Mouse (Mus musculus): ENCODE results near the gene Kcnn3.
A peak's percentile ranks its signal among the peaks of the same experiment; 100 is the strongest.

Gene Kcnn3

GRCm38 (mm10) chr3:89519894-89520293, at the start of gene Kcnn3:
Kcnn3 (plus strand) TSS chr3:89520164.
- DNase-seq = peak; percentile 26

GRCm38 (mm10) chr3:89472280-89472679, 47.7 kb upstream of the Kcnn3 start:
- no peak for DNase-seq

GRCm38 (mm10) chr3:89473838-89474237, 46.1 kb upstream of the Kcnn3 start:
- DNase-seq = no peak

DNA sequence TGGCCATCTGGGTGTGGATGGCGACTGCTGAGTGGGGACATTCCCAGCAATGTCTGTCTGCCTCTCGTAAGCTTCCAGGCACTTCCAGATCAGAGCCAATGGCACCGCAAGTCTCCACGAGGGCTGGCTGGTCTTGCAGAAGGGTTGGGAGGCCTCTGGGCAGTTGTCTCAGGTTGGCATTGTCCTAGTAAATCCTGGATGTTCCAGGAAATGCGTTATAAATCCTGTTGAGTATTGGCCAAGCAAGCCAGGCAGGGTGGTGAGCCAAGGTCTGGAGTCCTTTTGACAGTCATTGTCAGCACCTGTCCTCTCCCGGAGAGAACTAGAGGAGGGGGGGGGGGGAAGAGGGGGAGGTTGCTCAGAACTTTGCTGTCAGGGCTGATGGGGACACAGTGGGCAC, 40.9 kb upstream of the Kcnn3 start:
- DNase-seq = no peak

DNA sequence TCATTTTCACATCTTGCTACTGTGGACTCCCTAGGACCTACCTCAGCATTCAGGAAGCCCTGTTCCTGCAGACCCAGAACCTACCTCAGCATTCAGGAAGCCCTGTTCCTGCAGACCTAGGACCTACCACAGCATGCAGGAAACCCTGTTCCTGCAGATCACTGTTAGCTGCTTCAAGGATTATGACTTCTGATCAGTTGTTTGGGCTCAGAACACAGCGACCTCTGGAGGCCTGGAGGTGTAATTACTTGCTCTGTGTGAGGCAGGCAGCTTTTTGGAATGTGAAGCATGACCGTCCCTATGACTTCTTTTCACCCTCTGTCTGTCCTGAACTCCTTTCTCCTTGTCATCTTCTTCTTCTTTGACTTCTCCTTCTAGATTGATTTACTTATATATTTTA, 38.5 kb upstream of the Kcnn3 start:
- peak; percentile 56 for DNase-seq

DNA sequence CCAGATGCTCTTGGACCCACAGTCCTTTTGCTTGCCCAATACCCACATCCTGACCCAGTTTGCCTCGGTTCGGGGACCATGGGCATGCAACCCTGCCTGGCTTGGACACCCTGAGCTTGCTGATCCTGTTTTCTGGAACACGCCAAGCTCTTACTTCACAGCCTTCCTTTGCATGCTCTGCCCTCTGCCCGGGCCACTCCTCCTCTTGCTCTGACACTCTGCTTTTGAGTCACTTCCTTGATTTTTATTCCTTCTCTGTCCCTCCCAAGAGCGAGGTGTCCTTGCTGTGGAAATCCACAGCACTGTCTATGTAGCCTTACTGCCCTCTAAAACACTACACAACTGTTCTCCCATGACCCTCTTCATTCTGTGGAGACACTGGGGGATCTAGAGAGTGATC, 37.7 kb upstream of the Kcnn3 start:
- DNase-seq = no peak

- DNase-seq = peak; percentile 87
Measured at GRCm38 (mm10) chr3:89484766-89485524, 35.0 kb upstream of the Kcnn3 start.

DNA sequence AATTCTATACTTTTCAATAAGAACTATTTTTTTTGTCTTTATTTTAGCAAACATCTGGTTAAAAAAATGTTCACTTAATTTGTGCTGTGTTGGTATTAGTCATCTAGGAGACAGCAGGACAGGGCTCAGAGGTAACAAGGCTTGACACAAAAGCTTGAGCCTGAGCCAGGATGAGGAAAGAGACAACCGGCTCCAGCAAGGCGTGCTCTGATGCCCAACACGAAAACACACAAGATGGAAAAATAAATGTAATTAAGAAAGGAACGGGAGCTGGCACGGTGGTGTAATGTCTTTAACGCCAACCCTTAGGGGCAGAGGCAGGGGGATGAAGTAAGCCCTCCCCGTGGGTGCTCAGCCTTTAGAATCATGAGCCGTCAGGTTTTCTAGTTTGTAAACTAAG, 33.9 kb upstream of the Kcnn3 start:
- no peak for DNase-seq

- DNase-seq = no peak
Measured at GRCm38 (mm10) chr3:89486916-89487702, 32.9 kb upstream of the Kcnn3 start.

GRCm38 (mm10) chr3:89490790-89491189, 29.2 kb upstream of the Kcnn3 start:
- no peak for DNase-seq

- no peak for DNase-seq
Measured at GRCm38 (mm10) chr3:89491559-89491958, 28.4 kb upstream of the Kcnn3 start.

DNA sequence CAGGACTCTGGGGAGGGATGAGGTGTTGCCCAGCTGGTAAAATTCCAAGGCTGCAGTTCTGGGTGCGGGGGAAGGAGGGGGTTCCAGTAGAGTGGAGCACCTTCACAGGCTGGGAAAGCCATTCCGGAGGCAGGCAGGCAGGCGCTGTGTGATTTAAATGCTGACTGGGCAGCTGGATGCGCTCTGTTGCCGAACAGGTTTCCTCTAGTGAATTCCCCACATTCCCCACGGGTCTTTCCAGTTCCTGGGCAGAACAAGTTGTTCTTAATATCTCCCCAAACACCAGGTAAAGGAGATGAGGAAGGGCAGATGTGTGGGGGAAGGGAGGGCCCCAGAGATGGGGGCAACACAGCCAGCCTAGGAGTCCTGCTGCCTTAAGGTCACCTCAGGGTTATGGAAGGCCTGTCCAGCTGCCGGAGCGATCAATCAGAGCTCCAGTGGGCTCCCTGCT, 27.2 kb upstream of the Kcnn3 start:
- no peak for DNase-seq

DNA sequence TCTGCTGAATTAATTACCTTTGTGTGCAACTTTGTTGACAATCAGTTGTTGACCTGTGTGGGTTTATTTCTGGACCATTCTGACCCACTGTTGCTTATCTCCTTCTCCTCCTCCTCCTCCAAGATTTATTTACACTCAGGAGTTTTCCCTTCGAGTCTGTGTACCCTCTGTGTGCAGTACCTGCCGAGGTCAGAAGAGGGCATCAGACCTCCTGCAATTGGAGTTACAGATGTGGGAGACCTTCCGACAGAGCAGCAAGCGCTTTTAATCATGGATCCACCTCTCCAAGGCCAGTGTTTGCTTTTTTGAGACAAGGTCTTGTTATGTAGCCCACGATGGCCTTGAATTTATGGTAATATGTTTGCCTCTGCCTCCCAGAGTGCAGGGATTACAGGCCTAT, 25.3 kb upstream of the Kcnn3 start:
- DNase-seq = no peak

GRCm38 (mm10) chr3:89496366-89496765, 23.6 kb upstream of the Kcnn3 start:
- no peak for DNase-seq

- no peak for DNase-seq
Measured at GRCm38 (mm10) chr3:89499696-89500095, 20.3 kb upstream of the Kcnn3 start.

DNA sequence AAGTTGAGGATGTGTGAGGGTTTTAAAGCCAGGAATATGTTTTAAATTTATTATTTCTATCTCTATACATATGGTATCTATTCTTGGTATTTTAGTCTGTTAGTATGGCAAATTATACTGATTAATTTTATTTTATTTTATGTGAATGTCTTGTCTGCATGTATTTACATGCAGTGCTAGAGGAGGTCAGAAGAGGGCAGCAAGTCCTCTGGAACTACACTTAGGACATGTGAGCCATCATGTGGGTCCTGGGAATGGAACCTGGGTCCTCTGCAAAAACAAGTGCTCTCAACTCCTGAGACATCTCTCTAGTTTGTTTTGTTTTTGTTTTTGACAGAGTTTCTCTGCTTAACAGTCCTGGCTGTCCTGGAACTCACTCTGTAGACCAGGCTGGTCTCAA, 18.5 kb upstream of the Kcnn3 start:
- DNase-seq = no peak

GRCm38 (mm10) chr3:89502551-89502950, 17.4 kb upstream of the Kcnn3 start:
- no peak for DNase-seq

DNA sequence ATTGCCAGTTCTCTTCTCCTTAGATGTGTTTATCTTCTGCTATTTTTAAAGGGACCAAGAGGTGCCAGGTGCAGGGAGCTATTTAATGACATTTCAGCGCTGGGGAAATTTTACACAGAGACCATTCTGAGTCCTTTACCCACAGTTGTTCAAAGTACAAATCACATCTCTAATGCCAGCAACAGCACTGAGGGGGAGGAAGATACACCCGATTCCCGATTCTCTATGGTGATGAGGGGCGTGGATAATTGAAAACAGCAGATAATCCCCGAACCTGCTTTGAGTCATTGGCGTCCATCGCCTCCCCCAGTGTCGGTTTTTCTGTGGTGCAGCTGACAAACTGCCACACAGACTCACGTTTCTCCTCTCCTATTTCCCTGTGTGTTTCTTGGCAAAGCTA, 11.9 kb upstream of the Kcnn3 start:
- no peak for DNase-seq

DNA sequence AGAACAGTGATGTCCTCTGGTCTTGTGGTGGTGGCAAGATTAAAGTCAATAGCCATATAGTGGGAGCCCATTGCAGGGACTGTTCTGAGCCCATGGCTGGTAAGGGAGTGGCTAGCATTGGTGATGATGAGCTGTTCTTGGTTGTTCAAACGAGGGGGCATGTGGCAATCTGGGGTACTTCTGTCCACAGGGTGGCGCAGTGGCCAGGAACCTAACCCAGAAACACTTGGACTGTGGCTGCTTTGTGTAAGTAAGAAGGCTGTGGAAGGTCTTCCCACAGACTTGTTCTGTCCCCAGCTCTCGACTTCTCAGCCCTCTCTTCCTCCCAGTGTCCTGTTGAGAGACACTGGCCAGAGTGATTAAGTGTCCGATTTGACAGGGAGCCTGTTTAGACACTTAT, 9.0 kb upstream of the Kcnn3 start:
- peak; percentile 34 for DNase-seq

GRCm38 (mm10) chr3:89511400-89511799, 8.6 kb upstream of the Kcnn3 start:
- DNase-seq = no peak

- peak; percentile 21 for DNase-seq
Measured at GRCm38 (mm10) chr3:89512225-89512624, 7.7 kb upstream of the Kcnn3 start.

DNA sequence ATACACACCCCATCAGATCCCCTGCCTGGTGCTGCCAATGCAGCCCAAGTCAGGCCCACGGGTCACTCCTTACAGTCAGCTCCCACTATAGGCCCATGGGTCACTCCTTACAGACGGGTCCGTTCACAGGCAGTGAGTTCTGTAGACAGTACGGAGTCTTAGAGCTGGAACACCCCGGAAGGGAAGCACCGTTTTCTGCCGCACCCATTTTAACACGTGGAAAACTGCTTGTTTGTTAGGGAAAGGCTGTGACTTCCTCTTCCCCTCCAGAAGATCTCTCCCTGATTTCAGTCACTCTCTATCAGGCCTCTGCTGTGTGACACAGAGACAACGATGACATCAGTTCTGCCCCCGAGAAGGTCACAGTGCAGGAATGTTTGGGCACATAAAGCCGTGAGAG, 4.5 kb upstream of the Kcnn3 start:
- no peak for DNase-seq

GRCm38 (mm10) chr3:89516321-89516720, 3.6 kb upstream of the Kcnn3 start:
- DNase-seq = no peak

All from thymus, postnatal 14 days (tissue).